Mouse (Mus musculus) heart, adult 2 months (tissue): ENCODE results near the gene Cuedc1. TPM values are rescaled to one million over a fixed set of nuclear protein-coding genes. Genes with fewer than 3 reads are reported as not detected.

Source experiments
- DNase-seq, 2 experiments: peaks; one replicate each; pipeline ENCODE4 v3.0.0; 2021
- H3K27ac ChIP-seq: fragments of 200-600 bp; 2 replicates; pipeline ENCODE4 v1.8.1; 2022
- H3K27me3 ChIP-seq: fragments of 200-500 bp; 2 replicates; pipeline ENCODE4 v1.6.1; 2012; ENCODE audit warnings: mild to moderate bottlenecking, low read length, inconsistent platforms, mixed read lengths; ENCODE audit not compliant: control insufficient read depth, insufficient read depth
- H3K36me3 ChIP-seq: fragments of 200-500 bp; 2 replicates; pipeline ENCODE4 v1.6.1; 2012; ENCODE audit warnings: low read length, inconsistent platforms; ENCODE audit not compliant: control insufficient read depth, insufficient read depth
- H3K4me1 ChIP-seq: fragments of 200-500 bp; 2 replicates; pipeline ENCODE4 v1.6.1; 2011; ENCODE audit warnings: low read length; ENCODE audit not compliant: control insufficient read depth, insufficient read depth
- H3K4me3 ChIP-seq: fragments of 200-600 bp; 2 replicates; pipeline ENCODE4 v1.8.1; 2022
- H3K79me2 ChIP-seq: fragments of 200-500 bp; replicated peaks from 2 replicates; pipeline ENCODE4 v1.6.1; 2012; ENCODE audit warnings: mild to moderate bottlenecking, inconsistent platforms, low read length, moderate library complexity, mixed read lengths; ENCODE audit not compliant: control insufficient read depth, insufficient read depth
- H3K9ac ChIP-seq: fragments of 200-500 bp; 2 replicates; pipeline ENCODE4 v1.6.1; 2012; ENCODE audit warnings: low read depth, mild to moderate bottlenecking, control low read depth, inconsistent platforms, low read length, mixed read lengths
- CTCF ChIP-seq: fragments of 200-600 bp; IDR thresholded peaks from 2 replicates; pipeline ENCODE4 v1.8.1; 2022; ENCODE audit warnings: antibody characterized with exemption, mild to moderate bottlenecking, moderate library complexity
- EP300 ChIP-seq: fragments of 200-500 bp; IDR thresholded peaks from 2 replicates; pipeline ENCODE4 v1.6.1; 2011; ENCODE audit warnings: low read depth, low read length, control low read depth; ENCODE audit not compliant: insufficient read depth
- POLR2A ChIP-seq: fragments of 200-500 bp; IDR thresholded peaks from 2 replicates; pipeline ENCODE4 v1.6.1; 2011; ENCODE audit warnings: mild to moderate bottlenecking, low read depth, low read length, control low read depth; ENCODE audit not compliant: insufficient read depth
- WGBS: fragments of 180-500 bp; shearing (Covaris S2); methylation state at CpG from one replicate; pipeline ENCODE4 v1.1.7; 2018; 5-methylcytosine and 5-hydroxymethylcytosine counted together
- intact Hi-C: fragments of 180-260 bp; cut with DNase I; formaldehyde crosslinking; loops from one replicate; pipeline ENCODE4 v1.15.1; 2025
- polyA plus RNA-seq: library from polyadenylated mRNA; depleted of rRNA; stranded (reverse); fragments of >200 nt; gene quantifications from 2 replicates; pipeline ENCODE4 v1.2.3, GENCODE M21; 2012
- total RNA-seq, 2 experiments: library from RNA; stranded (reverse); gene quantifications; 2 replicates each; pipeline ENCODE4 v1.2.3; 2021

The Cuedc1 gene
- total and polyA plus RNA-seq, 3 experiments = 36.2 to 55.0 (median 49.8) TPM

- peak overlapping the region; percentile 90 for H3K27ac ChIP-seq
- peaks cover 1% of the 10 kb centered on the region; the same call in 1 of the 2 replicates for H3K4me1 ChIP-seq
- H3K4me3 ChIP-seq = peak overlapping the region; percentile 49
- H3K9ac ChIP-seq = peak overlapping the region; percentile 60; the same call in 1 of the 2 replicates
- WGBS = 19% methylated on average over 10 of the region's 10 CpGs
- no peaks in the 10 kb centered on the region for H3K36me3 ChIP-seq
- H3K79me2 ChIP-seq = no peaks in the 10 kb centered on the region
- TF ChIP-seq EP300 = no peak
- TF ChIP-seq CTCF = no peak; the same call in none of the 2 replicates
- no peak for TF ChIP-seq POLR2A
- intact Hi-C loops = loop anchor here (1.0 to 10.0 kb wide), 2 partner anchors 607 to 739 kb away; partner anchors contain the start of gene Scpep1
- DNase-seq = peak; percentile 57 to 73
- no peaks in the 10 kb centered on the region for H3K27me3 ChIP-seq
Observed at GRCm38 (mm10) chr11:88216231-88216685, 118.4 kb downstream of the Cuedc1 start.

GRCm38 (mm10) chr11:88218155-88218554 is 120.3 kb downstream of the Cuedc1 start:
- intact Hi-C loops = loop anchor here (10.0 kb wide), 1 partner anchor 737 kb away; the partner anchor contains the start of gene Scpep1

GRCm38 (mm10) chr11:88218586-88218985 is 120.7 kb downstream of the Cuedc1 start:
- peaks cover 1% of the 10 kb centered on the region; the same call in 1 of the 2 replicates for H3K4me1 ChIP-seq
- intact Hi-C loops = loop anchor here (10.0 kb wide), 1 partner anchor 736 kb away; the partner anchor contains the start of gene Scpep1
- TF ChIP-seq POLR2A = no peak
- no peak for TF ChIP-seq EP300
- TF ChIP-seq CTCF = no peak
- no peaks in the 10 kb centered on the region for H3K79me2 ChIP-seq
- no peak overlapping the region for H3K27ac ChIP-seq
- 68% methylated on average over 7 of the region's 7 CpGs for WGBS
- H3K4me3 ChIP-seq = no peak overlapping the region
- H3K9ac ChIP-seq = no peak overlapping the region
- no peaks in the 10 kb centered on the region for H3K36me3 ChIP-seq
- DNase-seq = no peak
- H3K27me3 ChIP-seq = no peaks in the 10 kb centered on the region

More at GRCm38 (mm10) chr11:88218155-88218554, 120.3 kb downstream of the Cuedc1 start:
- no peak for TF ChIP-seq POLR2A
- no peak for TF ChIP-seq CTCF
- TF ChIP-seq EP300 = no peak
- Histone ChIP-seq H3K9ac (no peak overlapping the region), H3K36me3 (no peaks in the 10 kb centered on the region), H3K27ac (no peak overlapping the region), H3K79me2 (no peaks in the 10 kb centered on the region), H3K4me3 (no peak overlapping the region), H3K4me1 (peaks cover 1% of the 10 kb centered on the region; the same call in 1 of the 2 replicates), H3K27me3 (no peaks in the 10 kb centered on the region)
- 55% methylated on average over 6 of the region's 6 CpGs for WGBS
- no peak for DNase-seq

GRCm38 (mm10) chr11:88221929-88222475 is 124.1 kb downstream of the Cuedc1 start:
- intact Hi-C loops = no loop called here
- Histone ChIP-seq H3K27me3 (no peaks in the 10 kb centered on the region), H3K79me2 (no peaks in the 10 kb centered on the region)

GRCm38 (mm10) chr11:88227001-88227957 is 129.4 kb downstream of the Cuedc1 start:
- no peaks in the 10 kb centered on the region for H3K79me2 ChIP-seq
- WGBS = 79% methylated on average over 17 of the region's 17 CpGs
- DNase-seq = no peak
- intact Hi-C loops = no loop called here
- TF ChIP-seq POLR2A (no peak), EP300 (no peak), CTCF (no peak)
- no peak overlapping the region for H3K4me3 ChIP-seq
- H3K27me3 ChIP-seq = no peaks in the 10 kb centered on the region
- H3K4me1 ChIP-seq = no peaks in the 10 kb centered on the region
- H3K36me3 ChIP-seq = no peaks in the 10 kb centered on the region
- H3K9ac ChIP-seq = no peak overlapping the region
- H3K27ac ChIP-seq = no peak overlapping the region

More at GRCm38 (mm10) chr11:88221929-88222475, 124.1 kb downstream of the Cuedc1 start:
- H3K27ac ChIP-seq = no peak overlapping the region
- no peaks in the 10 kb centered on the region for H3K36me3 ChIP-seq
- no peak overlapping the region for H3K9ac ChIP-seq
- H3K4me3 ChIP-seq = no peak overlapping the region
- H3K4me1 ChIP-seq = no peaks in the 10 kb centered on the region
- no peak for TF ChIP-seq POLR2A
- no peak for TF ChIP-seq EP300
- TF ChIP-seq CTCF = no peak
- DNase-seq = no peak
- 74% methylated on average over 15 of the region's 15 CpGs for WGBS
